Mouse (Mus musculus): Measurements from ENCODE around the gene Lmntd1.

DNA sequence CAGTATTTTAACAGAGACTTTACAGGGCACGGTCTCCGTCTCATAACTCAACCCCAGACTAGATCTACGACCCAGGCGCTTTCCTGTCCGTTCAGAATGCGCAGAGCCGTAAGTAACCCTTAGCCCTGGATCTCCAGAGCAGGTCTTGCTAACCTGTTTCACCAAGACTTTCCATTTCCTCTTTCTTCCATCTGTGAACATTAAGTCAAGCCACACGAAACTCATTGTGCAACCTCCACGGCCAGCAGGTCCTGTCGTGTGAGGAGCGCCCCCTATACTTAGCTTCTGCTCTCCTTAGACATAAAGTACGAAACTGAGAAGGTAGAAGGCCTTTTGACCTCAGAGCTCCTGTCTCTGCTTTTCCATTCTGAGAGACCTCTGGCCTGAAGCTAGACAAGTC is 105.3 kb downstream of the Lmntd1 start:
- TF ChIP-seq CTCF (IDR thresholded peaks at IDR 0.05; ENCODE audit: borderline replicate concordance, control insufficient read depth, extremely low read depth, insufficient read depth, low read length, poor library complexity) (no peak), POLR2A (IDR thresholded peaks at IDR 0.05; ENCODE audit: control insufficient read depth, extremely low read depth, insufficient read depth, low read length, poor library complexity) (no peak)
